Mouse (Mus musculus) lung, postnatal 0 days (tissue): ENCODE results near the gene Izumo1r. TPM values are rescaled to one million over a fixed set of nuclear protein-coding genes. Genes with fewer than 3 reads are reported as not detected.

Experiments used
- ATAC-seq: fragments of 200-750 bp; cut with Nextera tagmentation; 2 replicates; pipeline ENCODE4 v1.8.0; 2017; ENCODE audit warnings: moderate library complexity
- DNase-seq: peaks from one replicate; pipeline ENCODE4 v3.0.0-alpha.2; 2016; ENCODE audit warnings: low spot score
- H3K27ac ChIP-seq: fragments of 300-500 bp; sonication (generic); 2 replicates; pipeline ENCODE4 v1.5.1; 2014; ENCODE audit warnings: antibody characterized with exemption, mild to moderate bottlenecking, low read length, mixed read lengths
- H3K27me3 ChIP-seq: fragments of 300-500 bp; sonication (generic); replicated peaks from 2 replicates; pipeline ENCODE4 v1.6.1; 2014; ENCODE audit warnings: low read length, mixed read lengths; ENCODE audit not compliant: insufficient read depth
- H3K36me3 ChIP-seq: fragments of 300-500 bp; sonication (generic); 2 replicates; pipeline ENCODE4 v1.6.1; 2014; ENCODE audit warnings: low read length, mixed read lengths; ENCODE audit not compliant: insufficient read depth
- H3K4me1 ChIP-seq: fragments of 300-500 bp; sonication (generic); 2 replicates; pipeline ENCODE4 v1.6.1; 2014; ENCODE audit warnings: antibody characterized with exemption, low read depth, low read length, mixed read lengths; ENCODE audit not compliant: insufficient read depth
- H3K4me2 ChIP-seq: fragments of 300-500 bp; sonication (generic); replicated peaks from 2 replicates; pipeline ENCODE4 v1.6.1; 2014; ENCODE audit warnings: low read depth, mild to moderate bottlenecking, low read length, moderate library complexity, mixed read lengths
- H3K4me3 ChIP-seq: fragments of 300-500 bp; sonication (generic); 2 replicates; pipeline ENCODE4 v1.5.1; 2014; ENCODE audit warnings: low read depth, low read length
- H3K9ac ChIP-seq: fragments of 300-500 bp; sonication (generic); replicated peaks from 2 replicates; pipeline ENCODE4 v1.6.1; 2014; ENCODE audit warnings: low read depth, mild to moderate bottlenecking
- H3K9me3 ChIP-seq: fragments of 300-500 bp; sonication (generic); 2 replicates; pipeline ENCODE4 v1.6.1; 2016; ENCODE audit warnings: low read length, mixed read lengths
- CTCF ChIP-seq: IDR thresholded peaks from 2 replicates; pipeline ENCODE4 v1.5.1; 2016; ENCODE audit warnings: antibody characterized with exemption, mild to moderate bottlenecking
- EP300 ChIP-seq: IDR thresholded peaks from 2 replicates; pipeline ENCODE4 v1.6.1; 2016; ENCODE audit warnings: antibody characterized with exemption, mild to moderate bottlenecking, control low read depth
- WGBS: fragments of 180-500 bp; shearing (Covaris S2); extraction: QIAGEN DNeasy Blood & Tissue Kit; methylation state at CpG from one replicate; pipeline ENCODE4 v1.1.7; 2014; 5-methylcytosine and 5-hydroxymethylcytosine counted together
- polyA plus RNA-seq: library from polyadenylated mRNA; unstranded; fragments of >200 nt; fragmentation: Nextera tagmentation; extraction: Ambion mirVana; gene quantifications from 2 replicates; pipeline ENCODE4 v1.2.1, GENCODE M21; 2015

The Izumo1r gene
- polyA plus RNA-seq, 1 experiment from 2014 or later, result 0.23 TPM

DNA sequence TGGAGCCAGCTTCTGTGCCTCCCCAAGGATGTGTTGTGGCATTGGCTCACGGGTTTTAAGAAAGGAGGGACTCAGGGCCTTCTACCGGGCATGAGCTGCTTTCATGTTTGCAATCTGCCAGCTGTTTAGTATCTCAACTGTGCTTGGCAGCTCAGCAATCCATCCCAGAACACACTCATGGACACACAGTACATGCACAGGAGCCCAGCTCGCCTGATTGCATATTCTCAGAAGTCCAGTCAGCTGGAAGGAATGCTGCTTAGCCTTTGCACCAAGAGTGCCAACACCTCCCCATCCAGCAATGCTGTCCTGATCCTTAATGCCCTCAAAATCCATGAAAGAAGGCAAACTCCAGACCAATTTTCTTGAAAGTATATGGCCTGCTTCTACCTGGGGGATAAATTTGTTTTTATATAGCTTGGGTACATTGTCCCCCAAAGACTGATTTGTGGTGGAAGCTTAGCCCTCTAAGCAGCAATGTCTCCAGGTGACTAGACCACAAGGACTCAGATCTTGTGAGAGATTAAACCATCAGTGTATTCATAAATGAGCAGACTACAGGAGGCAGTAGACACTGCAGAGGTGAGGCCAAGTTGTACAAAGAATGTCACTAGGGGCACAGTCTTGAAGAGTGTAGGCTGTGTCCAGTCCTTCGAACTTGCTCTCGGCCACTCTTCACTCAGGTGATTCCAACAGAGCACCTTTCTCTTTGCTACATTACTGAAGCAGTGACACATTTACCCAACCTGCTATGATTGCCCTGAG lies 27.8 kb downstream of the Izumo1r start:
- 0 out of 2 replicates have a peak, but pooled peaks have one; percentile 25 for ATAC-seq
- TF ChIP-seq CTCF, result no peak
- TF ChIP-seq EP300, result no peak
- WGBS, result 58% methylated on average over 5 of the region's 5 CpGs

DNA sequence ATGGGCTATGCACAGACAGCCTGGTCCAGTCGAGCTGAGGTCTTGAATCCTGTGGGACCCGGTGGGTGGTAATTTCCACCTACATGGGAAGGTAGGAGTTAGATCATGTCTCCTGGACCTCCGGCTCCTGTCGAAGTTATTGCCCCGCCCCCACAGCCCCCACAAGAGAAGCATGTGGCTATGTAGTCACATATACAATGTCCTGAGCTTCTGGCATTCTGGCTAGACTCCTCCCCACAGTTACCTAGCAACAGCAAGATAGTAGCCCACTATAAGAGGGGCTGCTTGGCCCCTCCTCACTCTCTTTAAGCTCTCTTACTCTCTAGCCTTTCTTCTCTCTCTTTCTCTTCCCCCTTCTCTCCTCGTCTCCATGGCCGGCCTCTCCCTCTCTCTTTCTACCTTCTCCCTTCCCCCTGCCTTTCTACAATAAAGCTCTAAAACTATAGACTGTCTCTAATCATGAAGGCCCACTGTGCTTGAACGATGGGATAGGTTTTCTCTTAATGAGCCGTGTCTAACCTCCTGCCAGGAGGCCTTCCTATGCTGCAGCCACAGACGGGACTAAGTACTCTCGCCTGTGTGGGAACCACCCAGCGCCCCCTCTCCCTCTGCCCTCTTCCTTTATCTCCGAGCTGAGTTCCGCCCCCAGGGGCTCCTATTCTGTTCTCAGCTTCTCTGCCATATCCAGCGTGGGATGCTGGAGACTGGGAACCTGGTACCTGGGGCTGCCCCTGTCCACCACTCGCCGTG lies 31.4 kb downstream of the Izumo1r start:
- ATAC-seq (no peak), DNase-seq (no peak)
- H3K27ac ChIP-seq, result no peak overlapping the region
- H3K4me2 ChIP-seq, result no peak overlapping the region
- H3K27me3 ChIP-seq, result no peaks in the 10 kb centered on the region
- H3K36me3 ChIP-seq, result no peaks in the 10 kb centered on the region
- H3K4me1 ChIP-seq, result no peaks in the 10 kb centered on the region
- H3K9me3 ChIP-seq, result no peaks in the 10 kb centered on the region
- no peak overlapping the region for H3K4me3 ChIP-seq
- WGBS, result 48% methylated on average over 17 of the region's 17 CpGs
- TF ChIP-seq EP300, result no peak
- TF ChIP-seq CTCF, result no peak
- no peak overlapping the region for H3K9ac ChIP-seq

More for the DNA sequence above, 27.8 kb downstream of the Izumo1r start:
- H3K9ac ChIP-seq, result no peak overlapping the region
- H3K4me2 ChIP-seq, result no peak overlapping the region
- no peaks in the 10 kb centered on the region for H3K36me3 ChIP-seq
- no peak overlapping the region for H3K4me3 ChIP-seq
- H3K9me3 ChIP-seq, result no peaks in the 10 kb centered on the region
- DNase-seq, result peak; percentile 17
- H3K27me3 ChIP-seq, result no peaks in the 10 kb centered on the region
- H3K4me1 ChIP-seq, result no peaks in the 10 kb centered on the region
- no peak overlapping the region for H3K27ac ChIP-seq

DNA sequence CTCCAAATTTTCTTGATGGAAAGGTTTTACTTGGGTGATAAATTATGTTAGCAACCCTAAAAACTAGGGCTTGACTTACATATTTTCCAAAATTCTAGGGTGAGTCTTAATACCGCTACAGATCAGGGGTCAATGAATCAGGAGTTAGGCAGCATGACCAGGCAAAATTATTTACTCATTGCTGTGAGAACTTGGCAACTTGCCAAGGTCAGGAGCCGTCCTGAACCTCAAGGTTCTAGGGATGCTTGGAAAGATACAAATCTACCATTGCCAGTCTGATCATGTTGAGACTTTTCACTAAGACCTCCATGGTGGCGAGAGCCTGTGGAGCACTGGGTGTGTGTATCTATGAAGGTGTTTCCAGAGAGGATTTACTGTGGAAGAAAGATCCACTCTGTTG lies 32.2 kb downstream of the Izumo1r start:
- no peak for TF ChIP-seq CTCF
- no peak for TF ChIP-seq EP300

DNA sequence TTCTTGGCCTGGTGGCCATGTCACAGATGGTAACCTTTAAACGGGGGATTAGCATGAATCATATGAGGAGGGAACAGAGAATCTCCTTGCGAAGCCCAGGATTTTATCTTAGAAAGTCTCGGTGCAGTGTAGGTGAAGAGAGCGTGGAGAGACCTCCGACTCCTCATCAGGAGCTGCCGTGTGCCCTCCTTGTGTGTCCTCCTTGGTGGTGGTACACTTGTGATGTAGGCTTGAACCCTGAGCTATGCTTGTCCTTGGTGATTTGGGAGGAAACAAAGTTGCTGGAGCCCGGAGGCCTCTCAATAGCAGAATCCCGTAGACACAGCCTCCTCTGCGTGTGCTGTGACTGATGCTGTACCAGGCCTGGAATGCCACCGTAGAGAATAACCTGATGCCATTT lies 32.9 kb downstream of the Izumo1r start:
- no peak for DNase-seq
- no peak overlapping the region for H3K27ac ChIP-seq
- no peaks in the 10 kb centered on the region for H3K27me3 ChIP-seq
- no peaks in the 10 kb centered on the region for H3K4me1 ChIP-seq
- no peaks in the 10 kb centered on the region for H3K36me3 ChIP-seq
- H3K9me3 ChIP-seq, result no peaks in the 10 kb centered on the region
- no peak overlapping the region for H3K4me3 ChIP-seq
- 91% methylated on average over 10 of the region's 10 CpGs for WGBS
- ATAC-seq, result no peak
- H3K9ac ChIP-seq, result no peak overlapping the region
- no peak for TF ChIP-seq EP300
- TF ChIP-seq CTCF, result no peak
- H3K4me2 ChIP-seq, result no peak overlapping the region

More for the DNA sequence above, 32.2 kb downstream of the Izumo1r start:
- DNase-seq, result no peak
- ATAC-seq, result no peak
- Histone ChIP-seq H3K4me1 (no peaks in the 10 kb centered on the region), H3K27me3 (no peaks in the 10 kb centered on the region), H3K4me2 (no peak overlapping the region), H3K9me3 (no peaks in the 10 kb centered on the region), H3K9ac (no peak overlapping the region), H3K4me3 (no peak overlapping the region), H3K36me3 (no peaks in the 10 kb centered on the region), H3K27ac (no peak overlapping the region)
- WGBS, result 58% methylated on average over 3 of the region's 3 CpGs

DNA sequence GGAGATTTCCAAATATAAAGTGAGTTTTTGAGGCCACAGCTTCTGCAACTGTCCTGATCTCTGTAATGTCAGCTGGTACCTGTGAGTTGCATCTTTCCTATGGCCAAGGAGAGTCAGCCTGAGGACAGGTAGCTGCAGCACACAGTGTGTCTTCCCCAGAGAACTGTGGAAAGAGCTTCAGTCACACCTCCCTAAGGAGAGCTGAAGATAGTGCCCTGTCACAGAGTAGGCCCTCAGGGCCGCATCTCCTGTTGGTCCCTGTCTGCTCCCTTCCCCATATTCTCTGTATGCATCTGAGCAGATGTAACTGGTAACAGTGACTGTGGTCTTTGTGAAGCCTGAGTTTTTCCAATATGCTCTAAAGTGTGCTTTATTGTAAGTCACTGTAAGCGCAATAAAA lies 33.4 kb downstream of the Izumo1r start:
- Histone ChIP-seq H3K36me3 (no peaks in the 10 kb centered on the region), H3K4me2 (no peak overlapping the region), H3K27me3 (no peaks in the 10 kb centered on the region), H3K4me3 (no peak overlapping the region), H3K9me3 (no peaks in the 10 kb centered on the region), H3K27ac (no peak overlapping the region), H3K9ac (no peak overlapping the region), H3K4me1 (no peaks in the 10 kb centered on the region)
- ATAC-seq (no peak), DNase-seq (no peak)
- WGBS, result 88% methylated on average over 2 of the region's 2 CpGs
- TF ChIP-seq CTCF, result no peak
- TF ChIP-seq EP300, result no peak

DNA sequence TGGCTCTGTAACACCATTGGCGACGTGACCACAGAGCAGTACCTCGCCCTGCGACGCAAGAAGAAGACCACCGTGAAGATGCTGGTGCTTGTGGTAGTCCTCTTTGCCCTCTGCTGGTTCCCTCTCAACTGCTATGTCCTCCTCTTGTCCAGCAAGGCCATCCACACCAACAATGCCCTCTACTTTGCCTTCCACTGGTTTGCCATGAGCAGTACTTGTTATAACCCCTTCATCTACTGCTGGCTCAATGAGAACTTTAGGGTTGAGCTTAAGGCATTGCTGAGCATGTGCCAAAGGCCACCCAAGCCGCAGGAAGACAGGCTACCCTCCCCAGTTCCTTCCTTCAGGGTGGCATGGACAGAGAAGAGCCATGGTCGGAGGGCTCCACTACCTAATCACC lies 35.4 kb downstream of the Izumo1r start:
- no peaks in the 10 kb centered on the region for H3K4me1 ChIP-seq
- H3K27me3 ChIP-seq, result no peaks in the 10 kb centered on the region
- ATAC-seq, result no peak

More for the DNA sequence above, 35.4 kb downstream of the Izumo1r start:
- H3K27ac ChIP-seq, result no peak overlapping the region
- H3K4me3 ChIP-seq, result no peak overlapping the region
- H3K36me3 ChIP-seq, result no peaks in the 10 kb centered on the region
- H3K9ac ChIP-seq, result no peak overlapping the region
- H3K4me2 ChIP-seq, result no peak overlapping the region
- no peaks in the 10 kb centered on the region for H3K9me3 ChIP-seq
- DNase-seq, result no peak
- 91% methylated on average over 8 of the region's 8 CpGs for WGBS
- TF ChIP-seq CTCF, result no peak
- no peak for TF ChIP-seq EP300
